Comparison of ENCODE assay signal across 9 mouse cellular contexts in genomic region chr7:90059629-90060301, GRCm38 (mm10).
DNase-seq lines count a peak whose midpoint lies in the region; ATAC-seq and TF ChIP-seq lines count a peak whose summit lies in the region.
"Had no signal": no experiment of that assay in that cellular context is flagged by ENCODE, and none has a peak within 500 bp of the region (broad histone marks: within the 10 kb centered on the region; RNA-seq: fewer than 3 reads in every experiment).

No protein-coding gene starts in this region.

- no peak for ATAC-seq in hindbrain, embryonic 14.5 days (ENCODE audit: low FRiP score)
- peak; percentile 13; the same call in 1 of the 2 replicates for ATAC-seq in liver, embryonic 14.5 days (ENCODE audit: insufficient read depth)

- peaks cover 17% of the 10 kb centered on the region for H3K4me1 ChIP-seq in hindbrain, embryonic 10.5 days (replicated peaks)
- H3K4me1 ChIP-seq in hindbrain, embryonic 14.5 days (replicated peaks; ENCODE audit: control insufficient read depth, insufficient read depth, low read length): no peaks in the 10 kb centered on the region
- H3K4me1 ChIP-seq in liver, embryonic 14.5 days (replicated peaks; ENCODE audit: control insufficient read depth in 2 of 2, insufficient read depth in 2 of 2, low read length in 1 of 2): peaks cover 85 to 91% of the 10 kb centered on the region in 2 experiments
- H3K4me1 ChIP-seq: neural tube, embryonic 12.5 days had no signal

- DNase-seq in hindbrain, embryonic 10.5 days (ENCODE audit: low spot score): no peak
- no peak for DNase-seq in hindbrain, embryonic 14.5 days (ENCODE audit: low spot score)
- peak; percentile 88 for DNase-seq in brain, adult 2 months (ENCODE audit: low read depth, low spot score)
- DNase-seq in kidney, adult 8-10 months: peak; percentile 62 to 69
- no peak for DNase-seq in liver, embryonic 14.5 days (ENCODE audit: low read depth in 3 of 3, low spot score in 3 of 3)
- peak; percentile 50 to 76 for DNase-seq in spleen, postnatal 4 days (ENCODE audit: low spot score in 2 of 2)
- DNase-seq in retina, embryonic 14.5 days (ENCODE audit: low spot score): no peak
- DNase-seq in frontal cortex, postnatal 25 days (ENCODE audit: low spot score in 2 of 2): no peak

- no peaks in the 10 kb centered on the region for H3K9me3 ChIP-seq in hindbrain, embryonic 10.5 days
- no peaks in the 10 kb centered on the region for H3K9me3 ChIP-seq in hindbrain, embryonic 14.5 days (ENCODE audit: control insufficient read depth, low read length)
- H3K9me3 ChIP-seq in liver, embryonic 14.5 days (ENCODE audit: control insufficient read depth, low read length): no peaks in the 10 kb centered on the region
- H3K9me3 ChIP-seq: neural tube, embryonic 12.5 days had no signal

- H3K4me2 ChIP-seq in hindbrain, embryonic 14.5 days (replicated peaks): no peak overlapping the region
- peak overlapping the region; percentile 88 for H3K4me2 ChIP-seq in liver, embryonic 14.5 days (ENCODE audit: low read depth)
- H3K4me2 ChIP-seq: neural tube, embryonic 12.5 days had no signal

- no peaks in the 10 kb centered on the region for H3K36me3 ChIP-seq in hindbrain, embryonic 10.5 days
- H3K36me3 ChIP-seq in hindbrain, embryonic 14.5 days (replicated peaks; ENCODE audit: control insufficient read depth, insufficient read depth): no peaks in the 10 kb centered on the region
- H3K36me3 ChIP-seq in liver, embryonic 14.5 days (replicated peaks; ENCODE audit: control insufficient read depth, insufficient read depth, low read depth): no peaks in the 10 kb centered on the region
- H3K36me3 ChIP-seq: neural tube, embryonic 12.5 days had no signal

- 52% methylated on average over 6 of the region's 6 CpGs for WGBS in hindbrain, embryonic 10.5 days
- WGBS in hindbrain, embryonic 14.5 days: 67% methylated on average over 6 of the region's 6 CpGs
- WGBS in liver, embryonic 14.5 days (ENCODE audit: insufficient replicate concordance): 24% methylated on average over 6 of the region's 6 CpGs

- TF ChIP-seq EP300 in liver, embryonic 14.5 days (IDR thresholded peaks at IDR 0.05; ENCODE audit: low read depth): no peak

- H3K27ac ChIP-seq in hindbrain, embryonic 10.5 days: peak overlapping the region; percentile 63
- H3K27ac ChIP-seq in hindbrain, embryonic 14.5 days: no peak overlapping the region
- peak overlapping the region; percentile 97 for H3K27ac ChIP-seq in liver, embryonic 14.5 days
- H3K27ac ChIP-seq: neural tube, embryonic 12.5 days had no signal

- no peaks in the 10 kb centered on the region for H3K27me3 ChIP-seq in hindbrain, embryonic 10.5 days (ENCODE audit: insufficient read depth, poor library complexity, severe bottlenecking)
- no peaks in the 10 kb centered on the region for H3K27me3 ChIP-seq in hindbrain, embryonic 14.5 days (ENCODE audit: control insufficient read depth, insufficient read depth, low read length)
- no peaks in the 10 kb centered on the region for H3K27me3 ChIP-seq in liver, embryonic 14.5 days (ENCODE audit: control insufficient read depth, insufficient read depth, low read length)
- H3K27me3 ChIP-seq: neural tube, embryonic 12.5 days had no signal

- H3K9ac ChIP-seq in hindbrain, embryonic 14.5 days: no peak overlapping the region
- peak overlapping the region; percentile 74 for H3K9ac ChIP-seq in liver, embryonic 14.5 days (replicated peaks)
- H3K9ac ChIP-seq: neural tube, embryonic 12.5 days had no signal

- TF ChIP-seq CTCF in liver, embryonic 14.5 days (IDR thresholded peaks at IDR 0.05; ENCODE audit: low read depth): no peak

- H3K4me3 ChIP-seq in hindbrain, embryonic 10.5 days: no peak overlapping the region
- no peak overlapping the region for H3K4me3 ChIP-seq in hindbrain, embryonic 14.5 days (replicated peaks; ENCODE audit: low read length)
- H3K4me3 ChIP-seq in liver, embryonic 14.5 days (ENCODE audit: insufficient read depth in 1 of 2, low read depth in 2 of 2, low read length in 2 of 2): peak overlapping the region; percentile 54 to 72
- H3K4me3 ChIP-seq: neural tube, embryonic 12.5 days had no signal

Comparison
In these comparisons a context has a peak if more than half of its experiments do, and no peak if none do; other contexts are left out.
1. DNase-seq: peak in brain, adult 2 months (single experiment), kidney, adult 8-10 months (2 of 2) and spleen, postnatal 4 days (2 of 2); none in hindbrain, embryonic 10.5 days (single experiment), hindbrain, embryonic 14.5 days (single experiment), liver, embryonic 14.5 days (0 of 3), retina, embryonic 14.5 days (single experiment) and frontal cortex, postnatal 25 days (0 of 2).
2. H3K4me3 ChIP-seq: peak in liver, embryonic 14.5 days (2 of 2); none in hindbrain, embryonic 10.5 days (single experiment) and hindbrain, embryonic 14.5 days (single experiment).